Mouse (Mus musculus) lung, postnatal 0 days (tissue): ENCODE results near the gene Prkag1. TPM values are rescaled to one million over a fixed set of nuclear protein-coding genes. Genes with fewer than 3 reads are reported as not detected.

Experiments used
- ATAC-seq: fragments of 200-750 bp; cut with Nextera tagmentation; 2 replicates; pipeline ENCODE4 v1.8.0; 2017; ENCODE audit warnings: moderate library complexity
- DNase-seq: peaks from one replicate; pipeline ENCODE4 v3.0.0-alpha.2; 2016; ENCODE audit warnings: low spot score
- H3K27ac ChIP-seq: fragments of 300-500 bp; sonication (generic); 2 replicates; pipeline ENCODE4 v1.5.1; 2014; ENCODE audit warnings: antibody characterized with exemption, mild to moderate bottlenecking, low read length, mixed read lengths
- H3K27me3 ChIP-seq: fragments of 300-500 bp; sonication (generic); replicated peaks from 2 replicates; pipeline ENCODE4 v1.6.1; 2014; ENCODE audit warnings: low read length, mixed read lengths; ENCODE audit not compliant: insufficient read depth
- H3K36me3 ChIP-seq: fragments of 300-500 bp; sonication (generic); 2 replicates; pipeline ENCODE4 v1.6.1; 2014; ENCODE audit warnings: low read length, mixed read lengths; ENCODE audit not compliant: insufficient read depth
- H3K4me1 ChIP-seq: fragments of 300-500 bp; sonication (generic); 2 replicates; pipeline ENCODE4 v1.6.1; 2014; ENCODE audit warnings: antibody characterized with exemption, low read depth, low read length, mixed read lengths; ENCODE audit not compliant: insufficient read depth
- H3K4me2 ChIP-seq: fragments of 300-500 bp; sonication (generic); replicated peaks from 2 replicates; pipeline ENCODE4 v1.6.1; 2014; ENCODE audit warnings: low read depth, mild to moderate bottlenecking, low read length, moderate library complexity, mixed read lengths
- H3K4me3 ChIP-seq: fragments of 300-500 bp; sonication (generic); 2 replicates; pipeline ENCODE4 v1.5.1; 2014; ENCODE audit warnings: low read depth, low read length
- H3K9ac ChIP-seq: fragments of 300-500 bp; sonication (generic); replicated peaks from 2 replicates; pipeline ENCODE4 v1.6.1; 2014; ENCODE audit warnings: low read depth, mild to moderate bottlenecking
- H3K9me3 ChIP-seq: fragments of 300-500 bp; sonication (generic); 2 replicates; pipeline ENCODE4 v1.6.1; 2016; ENCODE audit warnings: low read length, mixed read lengths
- CTCF ChIP-seq: IDR thresholded peaks from 2 replicates; pipeline ENCODE4 v1.5.1; 2016; ENCODE audit warnings: antibody characterized with exemption, mild to moderate bottlenecking
- EP300 ChIP-seq: IDR thresholded peaks from 2 replicates; pipeline ENCODE4 v1.6.1; 2016; ENCODE audit warnings: antibody characterized with exemption, mild to moderate bottlenecking, control low read depth
- WGBS: fragments of 180-500 bp; shearing (Covaris S2); extraction: QIAGEN DNeasy Blood & Tissue Kit; methylation state at CpG from one replicate; pipeline ENCODE4 v1.1.7; 2014; 5-methylcytosine and 5-hydroxymethylcytosine counted together
- polyA plus RNA-seq: library from polyadenylated mRNA; unstranded; fragments of >200 nt; fragmentation: Nextera tagmentation; extraction: Ambion mirVana; gene quantifications from 2 replicates; pipeline ENCODE4 v1.2.1, GENCODE M21; 2015

The Prkag1 gene
- polyA plus RNA-seq, 1 experiment from 2014 or later: 76.7 TPM

DNA sequence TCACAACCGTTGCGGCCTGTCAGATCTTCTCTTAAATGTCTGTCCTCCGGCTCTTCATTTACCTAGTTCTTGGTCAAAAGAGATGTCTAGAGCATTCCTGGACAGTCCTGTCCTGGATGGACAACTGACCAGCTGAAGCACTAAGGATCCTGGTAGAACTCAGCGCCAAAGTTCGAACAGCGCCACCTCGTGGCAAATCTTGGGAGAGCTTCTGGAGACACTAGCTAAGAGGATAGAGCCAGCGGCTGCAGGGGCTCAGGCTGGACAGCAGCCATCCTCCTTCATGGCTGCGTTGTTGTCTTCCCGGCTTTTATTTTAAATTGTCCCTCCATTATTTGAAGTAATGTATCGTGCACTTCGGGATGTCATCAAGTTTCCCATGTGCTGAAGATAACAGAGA is 31.9 kb downstream of the Prkag1 start:
- Histone ChIP-seq H3K27me3 (peaks cover 89% of the 10 kb centered on the region), H3K36me3 (no peaks in the 10 kb centered on the region), H3K4me2 (no peak overlapping the region), H3K27ac (no peak overlapping the region), H3K4me3 (no peak overlapping the region), H3K9me3 (no peaks in the 10 kb centered on the region), H3K4me1 (no peaks in the 10 kb centered on the region), H3K9ac (no peak overlapping the region)
- TF ChIP-seq CTCF (peak; percentile 86), EP300 (no peak)
- WGBS: 14% methylated on average over 12 of the region's 12 CpGs
- peak; percentile 77 for DNase-seq
- peak; percentile 53 for ATAC-seq

DNA sequence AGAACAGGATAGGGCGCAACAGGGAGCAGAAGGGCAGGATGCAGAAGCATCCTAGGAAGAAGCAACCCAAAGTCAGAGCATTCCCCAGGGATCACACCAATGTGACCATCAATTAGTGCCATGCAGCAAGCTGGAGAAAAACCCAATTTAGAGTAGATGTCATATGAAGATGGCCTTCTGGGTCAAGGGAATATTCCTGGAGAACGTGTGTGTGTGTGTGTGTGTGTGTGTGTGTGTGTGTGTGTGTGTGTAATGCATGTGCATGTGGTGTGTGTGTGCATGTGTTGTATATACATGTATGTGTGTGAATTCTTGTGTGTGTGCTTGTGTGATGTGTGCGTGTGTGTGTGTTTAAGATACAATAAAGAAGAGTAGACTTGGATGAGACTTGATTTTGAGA is 32.4 kb downstream of the Prkag1 start:
- TF ChIP-seq EP300: no peak
- TF ChIP-seq CTCF: no peak
- ATAC-seq (no peak), DNase-seq (no peak)
- H3K9ac ChIP-seq: no peak overlapping the region
- WGBS: 53% methylated on average over 3 of the region's 3 CpGs
- H3K4me3 ChIP-seq: no peak overlapping the region
- no peaks in the 10 kb centered on the region for H3K36me3 ChIP-seq
- no peaks in the 10 kb centered on the region for H3K9me3 ChIP-seq
- H3K27me3 ChIP-seq: peaks cover 88% of the 10 kb centered on the region
- no peak overlapping the region for H3K27ac ChIP-seq
- H3K4me2 ChIP-seq: no peak overlapping the region
- no peaks in the 10 kb centered on the region for H3K4me1 ChIP-seq

DNA sequence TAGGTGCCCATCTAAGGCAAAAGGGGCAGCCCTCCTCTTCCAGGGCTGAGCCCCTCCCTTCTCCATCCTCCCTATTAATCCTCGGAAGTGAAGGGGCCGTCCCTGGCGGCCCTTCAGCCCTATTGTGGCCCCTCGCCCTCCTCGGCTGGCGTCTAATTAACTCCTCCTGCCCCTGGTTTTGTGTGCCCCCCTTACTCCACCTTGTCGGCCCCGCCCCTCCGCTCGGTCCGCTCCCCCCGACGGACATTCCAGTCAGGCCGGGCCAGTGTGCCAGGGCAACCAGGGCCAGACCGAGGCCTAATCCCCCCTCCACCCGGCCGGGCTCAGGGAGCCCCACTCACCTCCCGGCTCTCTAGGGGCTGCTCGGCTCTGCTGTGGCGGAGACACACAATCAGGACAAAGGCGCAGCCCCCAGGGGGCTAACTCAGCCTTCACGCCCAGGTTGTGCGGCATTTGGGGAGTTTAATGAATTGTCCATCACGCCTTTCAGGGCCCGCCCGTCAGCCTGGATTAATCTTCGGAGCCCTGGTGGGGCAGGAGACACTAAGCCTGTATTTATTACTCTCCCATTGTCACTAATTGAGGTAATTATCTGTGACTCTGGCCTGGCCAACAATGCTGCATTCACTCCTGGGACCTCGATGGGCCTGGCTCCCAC is 33.4 kb downstream of the Prkag1 start:
- Histone ChIP-seq H3K27me3 (peaks cover 88% of the 10 kb centered on the region), H3K27ac (no peak overlapping the region), H3K36me3 (no peaks in the 10 kb centered on the region), H3K4me1 (peaks cover 4% of the 10 kb centered on the region; the same call in 1 of the 2 replicates), H3K9ac (no peak overlapping the region), H3K4me3 (no peak overlapping the region), H3K4me2 (no peak overlapping the region), H3K9me3 (no peaks in the 10 kb centered on the region)
- DNase-seq (no peak), ATAC-seq (no peak)
- WGBS: 8% methylated on average over 26 of the region's 28 CpGs
- TF ChIP-seq CTCF (no peak), EP300 (no peak)

DNA sequence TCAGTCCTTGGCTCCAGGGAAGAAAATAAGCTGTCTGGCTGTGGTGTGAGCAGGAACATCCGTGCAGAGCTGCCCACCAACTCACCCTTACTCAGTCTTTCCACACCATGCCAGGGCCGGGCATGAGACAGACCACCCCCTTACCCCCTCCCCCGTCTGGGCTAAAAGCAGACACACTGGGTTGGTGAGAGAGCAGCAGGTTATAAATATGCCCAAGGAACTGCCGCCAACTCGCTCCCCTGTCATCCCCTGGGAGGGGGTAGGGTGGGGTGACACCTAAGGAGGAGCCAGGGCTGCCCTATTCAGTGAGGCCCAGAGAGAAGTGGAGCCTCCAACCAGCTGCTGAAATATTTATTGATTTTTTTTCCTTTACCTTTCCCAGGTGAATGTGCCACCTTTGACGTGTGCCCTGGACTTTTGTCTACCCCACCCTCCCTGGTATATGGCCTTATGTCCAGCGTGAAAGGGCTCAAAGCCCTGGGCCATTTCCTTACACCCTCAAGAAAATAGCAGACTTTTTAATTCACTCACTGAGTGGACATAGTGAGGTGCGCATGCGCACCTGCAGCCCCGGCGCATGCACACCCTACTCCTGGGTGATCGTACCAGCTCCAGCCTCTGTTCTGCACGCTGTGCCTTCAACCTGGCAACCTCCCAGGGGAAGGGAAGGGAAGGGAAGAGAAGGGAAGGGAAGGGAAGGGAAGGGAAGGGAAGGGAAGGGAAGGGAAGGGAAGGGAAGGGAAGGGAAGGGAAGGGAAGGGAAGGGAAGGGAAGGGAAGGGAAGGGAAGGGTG is 34.3 kb downstream of the Prkag1 start:
- Histone ChIP-seq H3K36me3 (no peaks in the 10 kb centered on the region), H3K9ac (no peak overlapping the region), H3K4me2 (no peak overlapping the region), H3K9me3 (no peaks in the 10 kb centered on the region), H3K27ac (no peak overlapping the region), H3K27me3 (peaks cover 88% of the 10 kb centered on the region), H3K4me1 (peaks cover 4% of the 10 kb centered on the region; the same call in 1 of the 2 replicates), H3K4me3 (no peak overlapping the region)
- no peak for TF ChIP-seq CTCF
- TF ChIP-seq EP300: no peak
- 4% methylated on average over 13 of the region's 13 CpGs for WGBS
- DNase-seq (no peak), ATAC-seq (no peak)

DNA sequence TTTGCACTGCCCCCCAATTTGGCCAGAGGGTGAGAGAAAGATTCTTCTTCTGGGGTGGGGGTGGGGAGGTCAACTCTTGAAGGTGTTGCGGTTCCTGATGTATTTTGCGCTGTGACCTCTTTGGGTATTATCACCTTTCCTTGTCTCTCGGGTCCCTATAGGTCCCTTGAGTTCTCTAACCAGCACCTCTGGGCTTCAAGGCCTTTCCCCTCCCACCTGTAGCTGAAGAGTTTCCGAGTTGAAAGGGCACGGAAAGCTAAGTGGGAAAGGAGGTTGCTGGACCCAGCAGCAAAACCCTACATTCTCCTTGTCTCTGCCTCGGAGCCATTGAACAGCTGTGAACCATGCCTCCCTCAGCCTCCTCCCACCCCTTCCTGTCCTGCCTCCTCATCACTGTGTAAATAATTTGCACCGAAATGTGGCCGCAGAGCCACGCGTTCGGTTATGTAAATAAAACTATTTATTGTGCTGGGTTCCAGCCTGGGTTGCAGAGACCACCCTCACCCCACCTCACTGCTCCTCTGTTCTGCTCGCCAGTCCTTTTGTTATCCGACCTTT is 38.1 kb downstream of the Prkag1 start:
- Histone ChIP-seq H3K36me3 (no peaks in the 10 kb centered on the region), H3K4me1 (peaks cover 8% of the 10 kb centered on the region; the same call in 1 of the 2 replicates), H3K27me3 (peaks cover 89% of the 10 kb centered on the region), H3K9ac (no peak overlapping the region), H3K4me2 (no peak overlapping the region), H3K9me3 (no peaks in the 10 kb centered on the region), H3K27ac (no peak overlapping the region), H3K4me3 (no peak overlapping the region)
- WGBS: under 1% methylated on average over 13 of the region's 13 CpGs
- no peak for TF ChIP-seq CTCF
- TF ChIP-seq EP300: no peak
- ATAC-seq (no peak), DNase-seq (no peak)
